Mouse (Mus musculus) frontal cortex, postnatal 36 days (tissue): Measurements from ENCODE around the gene Abcc1.

Experiments used
- DNase-seq, 2 experiments: peaks; one replicate each; pipeline ENCODE4 v3.0.0; 2022; ENCODE audit warnings: low spot score in 2 of 2

The Abcc1 gene

GRCm38 (mm10) chr16:14376352-14376751 lies 15.0 kb downstream of the Abcc1 start:
- DNase-seq: peak in 1 of 2 experiments; percentile 16

GRCm38 (mm10) chr16:14377321-14377720 lies 16.0 kb downstream of the Abcc1 start:
- peak; percentile 54 to 68 for DNase-seq

GRCm38 (mm10) chr16:14378654-14379053 lies 17.3 kb downstream of the Abcc1 start:
- no peak for DNase-seq

DNA sequence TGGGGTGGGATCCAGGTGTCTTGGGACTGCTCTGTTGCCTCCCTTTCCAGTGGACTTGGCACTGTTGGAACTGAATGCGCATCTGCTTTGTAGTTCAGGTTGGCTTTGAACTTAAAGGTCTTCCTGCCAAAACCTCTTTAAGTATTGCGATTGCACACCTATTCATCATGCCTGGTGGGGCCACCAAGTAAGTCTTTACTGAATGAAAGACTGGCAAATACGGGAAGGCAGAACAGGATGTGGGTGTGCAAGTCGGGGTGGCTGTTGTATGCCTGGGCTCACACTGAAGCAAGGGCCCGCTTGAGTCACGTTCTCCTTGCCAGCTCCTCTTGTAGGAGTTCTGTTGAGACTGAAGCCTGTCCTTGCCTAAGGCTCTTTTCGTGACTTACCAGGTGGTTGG lies 18.5 kb downstream of the Abcc1 start:
- DNase-seq: no peak

DNA sequence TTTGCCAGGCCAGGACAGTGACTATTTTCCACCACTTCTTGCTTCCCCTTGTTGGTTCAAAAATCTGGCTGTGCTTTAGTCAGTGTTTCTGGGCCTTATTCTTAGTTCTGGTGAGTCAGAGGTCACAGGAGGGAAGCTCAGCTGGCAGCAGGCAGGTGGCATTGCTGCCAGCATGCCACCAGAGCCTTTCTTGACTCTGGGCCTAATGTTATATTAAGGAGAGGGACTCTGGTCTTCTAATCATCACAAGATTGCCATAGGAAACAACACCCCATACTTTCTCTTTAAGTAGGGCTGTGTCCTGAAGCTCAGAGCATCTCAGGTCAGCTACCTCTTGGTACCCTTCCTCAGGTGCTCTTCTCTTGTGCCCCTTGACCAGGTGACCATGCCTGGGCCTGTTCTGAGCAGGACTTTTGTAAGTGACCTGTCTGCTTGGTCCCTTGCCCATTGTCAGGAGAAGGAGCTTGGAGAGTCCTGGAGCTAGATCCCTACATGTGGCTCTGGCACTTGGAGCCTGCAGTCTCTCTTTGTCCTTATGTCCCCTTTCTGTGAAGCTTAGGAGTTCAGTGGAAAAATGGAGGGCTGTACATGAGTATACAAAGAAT lies 19.8 kb downstream of the Abcc1 start:
- no peak for DNase-seq

DNA sequence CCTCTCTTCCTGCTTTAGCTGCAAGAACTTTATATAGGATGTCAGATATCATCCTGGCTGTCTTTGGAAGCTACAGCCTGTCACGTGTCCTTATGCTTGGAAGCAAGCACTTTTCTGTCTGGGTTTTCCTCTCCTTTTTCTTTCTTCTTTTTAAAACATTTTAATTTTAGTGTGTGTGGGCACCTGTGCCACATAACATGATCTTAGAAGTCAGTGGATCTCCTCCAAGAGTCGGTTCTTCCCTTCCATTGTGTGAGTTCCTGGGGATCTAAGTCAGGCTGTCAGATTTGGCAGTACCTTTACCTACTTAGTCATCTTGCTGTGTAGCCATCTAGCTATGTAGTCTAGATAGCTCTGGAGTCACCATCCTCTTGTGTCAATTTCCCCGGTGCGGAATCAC lies 37.9 kb downstream of the Abcc1 start:
- peak in 1 of 2 experiments; percentile 8 for DNase-seq

- DNase-seq: no peak
These were observed 42.1 kb downstream of the Abcc1 start for GRCm38 (mm10) chr16:14403507-14403906.

DNA sequence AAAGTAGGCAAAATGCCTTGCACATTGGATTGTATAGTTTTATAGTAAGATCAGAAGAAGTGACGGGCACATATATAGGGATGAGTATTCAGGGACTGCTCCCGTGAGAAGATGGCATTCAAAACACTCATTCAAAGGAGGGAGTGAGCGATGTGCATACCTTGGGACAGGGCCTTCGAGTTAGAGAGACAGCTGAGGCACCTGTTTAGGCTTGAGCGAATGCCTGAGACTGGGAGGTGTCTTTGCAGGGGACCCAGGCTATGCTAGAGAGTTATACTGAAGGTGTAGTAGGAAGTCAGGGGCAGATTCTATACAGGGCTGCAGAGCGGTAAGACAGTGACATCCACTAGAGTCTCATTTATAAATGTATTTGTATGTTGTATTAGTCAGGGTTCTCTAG lies 44.3 kb downstream of the Abcc1 start:
- DNase-seq: no peak

DNA sequence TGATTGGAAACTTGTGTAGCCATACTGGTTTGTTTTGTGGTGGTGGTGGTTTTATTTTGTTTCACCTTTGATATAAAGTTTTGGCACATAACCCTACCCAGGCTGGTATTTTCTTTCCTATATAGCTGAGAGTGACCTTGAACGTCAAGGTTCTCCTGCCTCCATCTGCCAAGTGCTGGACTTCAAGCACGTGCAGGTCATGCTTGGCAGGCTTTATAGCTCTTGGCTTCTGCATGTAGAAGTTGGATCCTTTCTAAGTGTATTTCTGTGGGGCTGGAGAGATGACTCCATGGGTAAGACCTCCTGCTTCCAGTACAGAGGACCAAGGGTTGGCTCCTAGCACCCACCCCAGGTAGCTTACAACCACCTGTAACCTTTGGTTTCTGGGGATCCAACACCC lies 47.8 kb downstream of the Abcc1 start:
- no peak for DNase-seq

DNA sequence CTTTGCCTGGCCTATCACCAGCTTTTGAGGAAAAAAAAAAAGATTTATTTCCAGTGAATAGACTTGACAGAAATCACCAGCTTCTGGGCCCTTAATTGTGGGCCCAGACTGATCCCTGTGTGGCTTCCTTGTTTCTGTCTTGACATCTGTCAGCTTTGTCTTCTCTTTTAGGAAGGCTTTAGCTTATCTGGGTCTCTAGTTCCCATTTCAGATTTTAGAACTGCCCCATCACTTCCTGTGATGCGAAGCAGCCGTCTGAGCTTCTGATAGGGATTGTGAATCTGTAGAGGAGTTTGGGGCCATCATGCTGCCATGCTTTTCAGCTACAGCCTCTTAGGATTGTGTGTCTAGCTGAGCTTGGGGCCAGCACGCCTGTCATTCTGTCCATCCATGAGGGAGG lies 48.4 kb downstream of the Abcc1 start:
- DNase-seq: no peak

DNA sequence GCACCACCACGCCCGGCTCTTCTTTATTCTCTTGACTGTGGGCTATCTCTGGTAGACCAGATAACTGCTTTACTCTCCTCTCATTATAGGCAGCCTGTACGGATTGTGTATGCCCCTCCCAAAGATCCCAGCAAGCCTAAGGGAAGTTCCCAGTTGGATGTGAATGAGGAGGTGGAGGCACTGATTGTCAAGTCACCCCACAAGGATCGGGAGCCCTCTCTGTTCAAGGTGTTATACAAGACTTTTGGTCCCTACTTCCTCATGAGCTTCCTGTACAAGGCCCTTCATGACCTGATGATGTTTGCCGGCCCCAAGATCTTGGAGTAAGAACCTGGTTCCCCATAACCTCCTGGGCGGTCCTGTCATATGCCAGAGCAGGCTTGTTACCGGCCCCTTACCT lies 49.3 kb downstream of the Abcc1 start:
- DNase-seq: no peak

GRCm38 (mm10) chr16:14411156-14411555 lies 49.8 kb downstream of the Abcc1 start:
- no peak for DNase-seq

DNA sequence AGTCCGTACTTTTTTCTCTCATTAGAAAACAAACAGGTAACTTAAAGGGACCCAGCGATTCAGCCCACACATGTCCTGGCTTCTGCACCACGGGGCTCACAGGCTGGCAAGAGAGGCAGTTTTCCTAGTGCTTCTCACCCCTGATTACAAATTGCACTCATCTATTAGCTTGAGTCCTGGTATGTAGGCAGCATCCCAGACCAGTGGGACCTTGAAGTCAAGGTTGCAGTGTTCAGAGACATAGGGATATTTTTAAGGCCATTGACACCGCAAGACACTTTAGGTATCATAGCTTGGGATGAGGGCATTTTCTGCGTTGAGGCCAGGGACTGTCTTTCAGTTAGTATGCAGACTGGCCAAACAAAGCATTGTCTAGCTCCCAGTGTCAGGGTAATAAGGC lies 51.2 kb downstream of the Abcc1 start:
- no peak for DNase-seq

- DNase-seq: no peak
These were observed 53.8 kb downstream of the Abcc1 start for GRCm38 (mm10) chr16:14415206-14415605.

GRCm38 (mm10) chr16:14416957-14417618 lies 55.7 kb downstream of the Abcc1 start:
- DNase-seq: no peak

- DNase-seq: no peak
These were observed 59.3 kb downstream of the Abcc1 start for GRCm38 (mm10) chr16:14420496-14421132.

DNA sequence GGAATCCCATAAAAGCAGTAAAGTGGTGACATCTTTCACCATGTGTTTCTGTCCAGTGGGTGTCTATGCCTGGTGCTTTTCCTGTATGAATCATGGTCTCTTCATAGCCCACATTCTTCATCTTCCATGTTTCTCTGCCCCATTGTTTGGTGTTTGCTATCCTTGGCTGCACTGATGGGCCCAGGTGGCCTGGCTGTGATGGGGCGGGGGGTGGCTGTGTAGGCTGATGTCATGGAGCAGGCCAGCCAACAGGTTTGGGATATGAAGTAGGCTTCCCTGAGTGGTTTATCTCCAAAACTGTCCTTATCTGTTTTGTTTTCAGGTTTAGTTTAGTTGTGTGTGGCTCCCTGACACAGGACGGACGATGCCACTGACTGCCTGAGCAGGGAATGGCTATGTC lies 60.7 kb downstream of the Abcc1 start:
- no peak for DNase-seq

GRCm38 (mm10) chr16:14429371-14429770 lies 68.0 kb downstream of the Abcc1 start:
- DNase-seq: no peak

DNA sequence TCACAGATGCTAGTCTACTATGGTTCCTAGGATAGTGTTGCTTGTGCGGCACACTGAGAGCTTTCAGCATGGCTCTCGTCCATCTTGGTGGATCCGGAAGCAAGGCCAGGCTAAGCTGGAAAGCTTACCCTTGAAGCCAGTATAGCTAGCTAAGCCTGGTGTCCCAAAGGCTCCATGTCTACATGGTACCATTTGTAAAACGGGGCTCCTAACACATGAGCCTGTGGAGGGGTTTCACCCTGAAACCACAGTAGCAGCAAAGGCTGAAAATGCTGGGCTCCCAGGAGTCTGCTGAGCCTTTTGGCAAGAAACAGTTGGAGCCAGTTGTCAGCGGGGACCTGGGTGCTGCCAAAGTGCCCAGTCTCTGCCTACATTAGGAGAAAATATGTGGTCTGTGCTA lies 71.6 kb downstream of the Abcc1 start:
- DNase-seq: no peak

- DNase-seq: no peak
These were observed 74.2 kb downstream of the Abcc1 start for GRCm38 (mm10) chr16:14435526-14435925.

DNA sequence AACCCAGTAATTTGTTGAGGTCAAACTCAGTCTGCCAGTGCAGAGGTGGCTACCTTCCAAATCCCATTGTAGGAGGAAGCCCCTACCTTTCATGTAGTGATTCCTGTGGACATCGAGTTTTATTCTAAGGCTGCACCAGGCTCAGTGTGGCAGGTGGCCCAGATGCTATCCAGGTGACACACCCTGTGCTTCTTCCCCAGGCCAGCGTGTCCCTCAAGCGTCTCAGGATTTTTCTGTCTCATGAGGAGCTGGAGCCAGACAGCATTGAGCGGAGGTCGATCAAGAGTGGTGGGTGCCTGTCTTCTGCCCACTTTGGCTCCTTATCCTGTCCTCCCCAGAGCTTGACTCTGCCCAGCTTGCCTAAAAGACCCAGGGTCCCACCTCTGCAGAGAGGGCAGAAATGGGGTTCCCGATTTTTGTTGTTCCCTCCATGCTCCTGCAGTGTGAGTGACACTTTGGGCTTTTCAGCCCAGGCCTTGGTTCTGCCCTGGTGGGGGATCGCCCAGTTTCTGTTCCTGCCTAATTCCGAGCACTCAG lies 76.2 kb downstream of the Abcc1 start:
- no peak for DNase-seq

GRCm38 (mm10) chr16:14438561-14438960 lies 77.2 kb downstream of the Abcc1 start:
- no peak for DNase-seq

GRCm38 (mm10) chr16:14439081-14439480 lies 77.7 kb downstream of the Abcc1 start:
- DNase-seq: no peak
